ENCODE assay signal across 10 mouse cellular contexts in the genomic region with DNA sequence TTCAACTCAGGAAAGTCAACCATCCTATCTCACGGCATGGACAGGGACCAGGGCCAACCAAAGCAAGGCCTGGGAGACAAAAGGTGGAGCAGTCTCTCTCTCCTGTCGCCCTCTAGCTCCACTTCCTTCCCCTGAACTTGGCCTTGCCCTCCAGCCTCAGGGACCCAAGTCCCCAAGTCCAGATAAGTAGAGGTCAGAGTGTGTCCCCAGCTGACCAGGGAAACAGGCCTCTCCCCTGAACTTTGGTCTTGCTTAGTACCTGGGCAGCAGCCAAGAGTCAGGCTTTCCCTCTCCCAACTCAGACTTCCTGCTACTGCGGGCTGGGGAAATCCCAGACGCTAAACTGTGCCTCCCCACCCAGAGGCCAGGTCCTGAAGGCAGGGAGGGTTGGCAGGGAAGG. TPM values are rescaled to one million over a fixed set of nuclear protein-coding genes. Genes with fewer than 3 reads are reported as not detected.
DNase-seq lines count a peak whose midpoint lies in the region; ATAC-seq lines count a peak whose summit lies in the region.
"Had no signal": no experiment of that assay in that cellular context is flagged by ENCODE, and none has a peak within 500 bp of the region (broad histone marks: within the 10 kb centered on the region; RNA-seq: fewer than 3 reads in every experiment).

No protein-coding gene starts in this region.

- H3K4me1 ChIP-seq in megakaryocyte, embryonic 14.5 days: peaks cover 62% of the 10 kb centered on the region
- H3K4me1 ChIP-seq in heart, embryonic 15.5 days (replicated peaks): peaks cover 30% of the 10 kb centered on the region
- H3K4me1 ChIP-seq in stomach, embryonic 15.5 days: peaks cover 12% of the 10 kb centered on the region; the same call in 1 of the 2 replicates

- 26% methylated on average over 4 of the region's 4 CpGs for WGBS in heart, embryonic 15.5 days
- 29% methylated on average over 4 of the region's 4 CpGs for WGBS in stomach, embryonic 15.5 days

- ATAC-seq in megakaryocyte, adult 5-6 weeks (ENCODE audit: poor library complexity, severe bottlenecking): no peak
- peak; percentile 33 for ATAC-seq in heart, embryonic 15.5 days (replicated peaks; ENCODE audit: insufficient number of reproducible peaks, insufficient read depth, low FRiP score, low read depth)
- ATAC-seq in stomach, embryonic 15.5 days (ENCODE audit: insufficient read depth, low FRiP score, low read depth): peak; percentile 21; the same call in 1 of the 2 replicates

- H3K9ac ChIP-seq in heart, embryonic 15.5 days: no peak overlapping the region; the same call in 1 of the 2 replicates
- no peak overlapping the region for H3K9ac ChIP-seq in stomach, embryonic 15.5 days

- peak; percentile 44 to 68 for DNase-seq in kidney, postnatal 4 days
- no peak for DNase-seq in c-Kit-positive CD71-positive TER-119-positive erythroid progenitor cells, embryonic 14.5 days (ENCODE audit: low spot score)
- no peak for DNase-seq in embryo, embryonic 10 days (ENCODE audit: low spot score)
- no peak for DNase-seq in cerebellum, adult 9-11 months
- DNase-seq: thymus, postnatal 25 days had no signal

- H3K36me3 ChIP-seq in megakaryocyte, embryonic 14.5 days (replicated peaks; ENCODE audit: low read length): no peaks in the 10 kb centered on the region
- H3K36me3 ChIP-seq in heart, embryonic 15.5 days: no peaks in the 10 kb centered on the region
- no peaks in the 10 kb centered on the region for H3K36me3 ChIP-seq in stomach, embryonic 15.5 days

- peak overlapping the region; percentile 33 for H3K4me3 ChIP-seq in megakaryocyte, embryonic 14.5 days (replicated peaks)
- H3K4me3 ChIP-seq in heart, embryonic 15.5 days: no peak overlapping the region
- H3K4me3 ChIP-seq in stomach, embryonic 15.5 days (replicated peaks): no peak overlapping the region
- H3K4me3 ChIP-seq: erythroblast, embryonic 14.5 days had no signal

- peaks cover 33% of the 10 kb centered on the region for H3K27me3 ChIP-seq in megakaryocyte, embryonic 14.5 days (replicated peaks)
- H3K27me3 ChIP-seq in heart, embryonic 15.5 days: no peaks in the 10 kb centered on the region
- no peaks in the 10 kb centered on the region for H3K27me3 ChIP-seq in stomach, embryonic 15.5 days (replicated peaks)

- H3K4me2 ChIP-seq in heart, embryonic 15.5 days: peak overlapping the region; percentile 53; the same call in 1 of the 2 replicates
- H3K4me2 ChIP-seq in stomach, embryonic 15.5 days: no peak overlapping the region

- H3K9me3 ChIP-seq in megakaryocyte, embryonic 14.5 days: no peaks in the 10 kb centered on the region
- H3K9me3 ChIP-seq in heart, embryonic 15.5 days (replicated peaks): no peaks in the 10 kb centered on the region
- no peaks in the 10 kb centered on the region for H3K9me3 ChIP-seq in stomach, embryonic 15.5 days

- 0 out of 2 replicates have a peak overlapping the region, but pooled peaks have one; percentile 26 for H3K27ac ChIP-seq in heart, embryonic 15.5 days
- H3K27ac ChIP-seq in stomach, embryonic 15.5 days: peak overlapping the region; percentile 50; the same call in 1 of the 2 replicates

RNA-seq across cellular contexts. Expression of gene Etv3, which starts 16.1 kb away (rescaled TPM):
- 4.5 and 6.6 TPM in 2 replicates for polyA plus RNA-seq in megakaryocyte, embryonic 14.5 days (2012; ENCODE audit: insufficient read depth, low replicate concordance)
- 12.9 and 13.8 TPM in 2 replicates for total RNA-seq in megakaryocyte, adult 5-6 weeks (2015)
- total RNA-seq in megakaryocyte, adult 5-6 weeks (2017): 14.6 and 16.7 TPM in 2 replicates
- polyA plus RNA-seq in heart, embryonic 15.5 days (2015; fragmentation: Nextera tagmentation; extraction: Ambion mirVana): 9.6 and 12.5 TPM in 2 replicates
- 13.9 and 14.8 TPM in 2 replicates for polyA plus RNA-seq in stomach, embryonic 15.5 days (2015; fragmentation: Nextera tagmentation; extraction: Ambion mirVana)

Comparison
In these comparisons a context has a peak if more than half of its experiments do, and no peak if none do; other contexts are left out.
1. DNase-seq: peak in kidney, postnatal 4 days (2 of 2); none in c-Kit-positive CD71-positive TER-119-positive erythroid progenitor cells, embryonic 14.5 days (single experiment), embryo, embryonic 10 days (single experiment) and cerebellum, adult 9-11 months (single experiment).